Mouse (Mus musculus) embryonic facial prominence, embryonic 11.5 days (tissue): ENCODE results near the gene Ror2. TPM values are rescaled to one million over a fixed set of nuclear protein-coding genes. Genes with fewer than 3 reads are reported as not detected.

Experiments used
- ATAC-seq: fragments of 200-750 bp; cut with Nextera tagmentation; replicated peaks from 2 replicates; pipeline ENCODE4 v1.8.0; 2017; ENCODE audit warnings: low read depth; ENCODE audit not compliant: insufficient number of reproducible peaks, low FRiP score, low TSS enrichment
- DNase-seq: peaks from one replicate; pipeline ENCODE4 v3.0.0-alpha.2; 2015; ENCODE audit warnings: low spot score
- H3K27ac ChIP-seq: fragments of 300-500 bp; sonication (generic); replicated peaks from 2 replicates; pipeline ENCODE4 v1.5.1; 2014; ENCODE audit warnings: mild to moderate bottlenecking, low read depth, low read length, control low read depth
- H3K27me3 ChIP-seq: fragments of 300-500 bp; sonication (generic); 2 replicates; pipeline ENCODE4 v1.6.1; 2014; ENCODE audit warnings: mild to moderate bottlenecking, low read length, moderate library complexity, mixed read lengths; ENCODE audit not compliant: control insufficient read depth, insufficient read depth
- H3K36me3 ChIP-seq: fragments of 300-500 bp; sonication (generic); replicated peaks from 2 replicates; pipeline ENCODE4 v1.6.1; 2014; ENCODE audit warnings: low read depth, mild to moderate bottlenecking, low read length, moderate library complexity, mixed read lengths; ENCODE audit not compliant: control insufficient read depth, insufficient read depth
- H3K4me1 ChIP-seq: fragments of 300-500 bp; sonication (generic); 2 replicates; pipeline ENCODE4 v1.6.1; 2014; ENCODE audit warnings: low read length, mixed read lengths; ENCODE audit not compliant: control insufficient read depth, insufficient read depth
- H3K4me2 ChIP-seq: fragments of 300-500 bp; sonication (generic); 2 replicates; pipeline ENCODE4 v1.6.1; 2014; ENCODE audit warnings: low read depth, mild to moderate bottlenecking, control low read depth, low read length, moderate library complexity
- H3K4me3 ChIP-seq: fragments of 300-500 bp; sonication (generic); 2 replicates; pipeline ENCODE4 v1.5.1; 2014; ENCODE audit warnings: low read depth, low read length, control low read depth
- H3K9ac ChIP-seq: fragments of 300-500 bp; sonication (generic); replicated peaks from 2 replicates; pipeline ENCODE4 v1.6.1; 2014; ENCODE audit warnings: mild to moderate bottlenecking, control low read depth, low read length
- H3K9me3 ChIP-seq: fragments of 300-500 bp; sonication (generic); replicated peaks from 2 replicates; pipeline ENCODE4 v1.6.1; 2016; ENCODE audit warnings: mild to moderate bottlenecking, low read length, inconsistent platforms, mixed read lengths; ENCODE audit not compliant: control insufficient read depth
- WGBS: fragments of 180-500 bp; shearing (Covaris S2); extraction: QIAGEN DNeasy Blood & Tissue Kit; methylation state at CpG from one replicate; pipeline ENCODE4 v1.1.7; 2014; 5-methylcytosine and 5-hydroxymethylcytosine counted together
- polyA plus RNA-seq: library from polyadenylated mRNA; unstranded; fragments of >200 nt; fragmentation: Nextera tagmentation; extraction: Ambion mirVana; gene quantifications from 2 replicates; pipeline ENCODE4 v1.2.1, GENCODE M21; 2014

Ror2 gene
- polyA plus RNA-seq, 1 experiment from 2014 or later, result 10.2 TPM

GRCm38 (mm10) chr13:53110249-53110578, 175.7 kb downstream of the Ror2 start:
- Histone ChIP-seq H3K4me3 (no peak overlapping the region), H3K9ac (no peak overlapping the region), H3K4me1 (no peaks in the 10 kb centered on the region), H3K9me3 (no peaks in the 10 kb centered on the region), H3K36me3 (no peaks in the 10 kb centered on the region; the same call in 1 of the 2 replicates), H3K27me3 (no peaks in the 10 kb centered on the region), H3K4me2 (no peak overlapping the region), H3K27ac (no peak overlapping the region)
- DNase-seq (no peak), ATAC-seq (peak; percentile 41; the same call in 1 of the 2 replicates)
- WGBS, result 91% methylated on average over 16 of the region's 16 CpGs

GRCm38 (mm10) chr13:53109560-53110248, 176.2 kb downstream of the Ror2 start:
- no peaks in the 10 kb centered on the region; the same call in 1 of the 2 replicates for H3K36me3 ChIP-seq
- no peaks in the 10 kb centered on the region for H3K27me3 ChIP-seq
- DNase-seq (peak; percentile 100), ATAC-seq (peak; percentile 46; the same call in 1 of the 2 replicates)
- no peaks in the 10 kb centered on the region for H3K4me1 ChIP-seq
- H3K4me3 ChIP-seq, result no peak overlapping the region
- H3K4me2 ChIP-seq, result no peak overlapping the region
- H3K27ac ChIP-seq, result no peak overlapping the region
- H3K9me3 ChIP-seq, result no peaks in the 10 kb centered on the region
- 0 out of 2 replicates have a peak overlapping the region, but pooled peaks have one; percentile 25 for H3K9ac ChIP-seq
- 28% methylated on average over 17 of the region's 17 CpGs for WGBS

- Histone ChIP-seq H3K9me3 (no peaks in the 10 kb centered on the region), H3K27me3 (no peaks in the 10 kb centered on the region), H3K9ac (no peak overlapping the region), H3K4me2 (no peak overlapping the region), H3K27ac (no peak overlapping the region), H3K36me3 (no peaks in the 10 kb centered on the region; the same call in 1 of the 2 replicates), H3K4me1 (no peaks in the 10 kb centered on the region), H3K4me3 (no peak overlapping the region)
- ATAC-seq, result no peak
- no peak for DNase-seq
- 92% methylated on average over 13 of the region's 13 CpGs for WGBS
Measured at GRCm38 (mm10) chr13:53106676-53107075, 179.2 kb downstream of the Ror2 start.

DNA sequence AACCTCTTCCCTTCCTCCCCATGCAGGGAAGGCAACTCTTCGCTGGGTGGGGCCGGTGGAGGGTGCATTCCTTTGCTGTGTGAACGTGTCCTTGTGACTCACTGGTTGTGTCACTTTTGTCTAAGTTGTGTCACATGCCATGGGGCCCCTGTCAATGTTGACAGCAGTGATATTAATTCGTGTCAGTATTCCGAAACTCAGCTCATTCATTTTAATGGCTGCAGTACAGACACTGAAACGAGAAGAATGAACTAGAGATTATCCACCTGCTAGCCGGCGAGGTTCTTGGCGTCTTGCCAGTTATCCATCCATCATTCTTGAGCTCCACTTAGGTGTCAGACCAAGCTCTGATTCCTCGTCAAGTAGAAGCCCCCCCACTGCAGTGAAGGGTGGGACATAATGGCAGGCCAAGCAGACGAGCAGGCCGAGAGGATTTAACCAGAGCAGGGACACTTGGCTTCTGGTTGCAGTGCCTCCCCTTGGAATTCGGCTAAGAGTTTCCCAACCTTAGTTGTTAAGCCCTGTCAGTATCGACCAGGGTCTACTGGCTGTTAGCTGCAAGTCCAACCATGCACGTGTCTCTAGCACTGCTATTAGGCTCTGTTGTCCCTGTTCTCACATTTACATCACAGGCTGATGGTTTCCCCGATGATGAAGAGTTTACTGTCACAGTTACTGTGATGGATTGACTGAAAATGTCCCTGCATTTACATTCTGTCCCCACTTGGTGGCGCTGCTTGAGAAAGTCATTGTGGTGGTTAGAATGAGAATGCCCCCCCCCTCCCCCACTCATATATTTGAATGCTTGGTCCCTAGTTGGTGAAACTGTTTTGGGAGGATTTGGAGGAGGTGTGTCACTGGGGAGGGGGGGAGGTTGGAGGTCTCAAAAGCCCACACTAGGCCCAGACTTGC, 185.9 kb downstream of the Ror2 start:
- Histone ChIP-seq H3K4me2 (no peak overlapping the region), H3K9ac (no peak overlapping the region), H3K27ac (no peak overlapping the region), H3K9me3 (no peaks in the 10 kb centered on the region), H3K4me3 (no peak overlapping the region), H3K27me3 (no peaks in the 10 kb centered on the region), H3K4me1 (no peaks in the 10 kb centered on the region), H3K36me3 (no peaks in the 10 kb centered on the region)
- ATAC-seq (no peak), DNase-seq (no peak)
- 63% methylated on average over 17 of the region's 17 CpGs for WGBS

GRCm38 (mm10) chr13:53096615-53097014, 189.3 kb downstream of the Ror2 start:
- no peak overlapping the region for H3K4me3 ChIP-seq
- ATAC-seq (no peak), DNase-seq (peak; percentile 70)
- H3K27me3 ChIP-seq, result no peaks in the 10 kb centered on the region
- no peaks in the 10 kb centered on the region for H3K36me3 ChIP-seq
- WGBS, result 24% methylated on average over 8 of the region's 8 CpGs
- H3K4me2 ChIP-seq, result no peak overlapping the region
- no peaks in the 10 kb centered on the region for H3K4me1 ChIP-seq
- H3K27ac ChIP-seq, result no peak overlapping the region
- no peak overlapping the region for H3K9ac ChIP-seq
- no peaks in the 10 kb centered on the region for H3K9me3 ChIP-seq

DNA sequence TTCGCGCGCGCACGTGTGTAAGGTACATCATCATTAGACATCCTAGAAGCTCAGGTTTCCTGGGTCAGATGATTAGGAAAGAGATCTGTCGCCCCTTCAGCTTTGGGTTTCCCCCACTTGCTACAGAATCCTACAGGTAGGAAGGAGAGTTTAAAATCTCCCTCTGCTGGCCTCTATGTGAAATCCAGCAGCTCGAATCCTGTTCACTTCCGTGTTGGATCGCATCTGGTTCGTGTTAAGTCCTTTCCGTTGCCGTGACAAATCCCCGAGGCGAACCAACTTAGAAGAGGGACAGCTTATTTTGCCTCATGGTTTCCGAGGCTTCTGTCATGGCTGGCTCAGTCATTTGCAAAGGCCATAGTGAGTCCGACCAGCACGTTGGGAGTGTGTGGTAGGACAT, 190.7 kb downstream of the Ror2 start:
- no peaks in the 10 kb centered on the region for H3K36me3 ChIP-seq
- ATAC-seq (no peak), DNase-seq (peak; percentile 93)
- H3K9me3 ChIP-seq, result no peaks in the 10 kb centered on the region
- H3K4me3 ChIP-seq, result no peak overlapping the region
- no peaks in the 10 kb centered on the region for H3K4me1 ChIP-seq
- no peak overlapping the region for H3K4me2 ChIP-seq
- H3K9ac ChIP-seq, result no peak overlapping the region
- H3K27ac ChIP-seq, result no peak overlapping the region
- 39% methylated on average over 17 of the region's 17 CpGs for WGBS
- no peaks in the 10 kb centered on the region for H3K27me3 ChIP-seq

DNA sequence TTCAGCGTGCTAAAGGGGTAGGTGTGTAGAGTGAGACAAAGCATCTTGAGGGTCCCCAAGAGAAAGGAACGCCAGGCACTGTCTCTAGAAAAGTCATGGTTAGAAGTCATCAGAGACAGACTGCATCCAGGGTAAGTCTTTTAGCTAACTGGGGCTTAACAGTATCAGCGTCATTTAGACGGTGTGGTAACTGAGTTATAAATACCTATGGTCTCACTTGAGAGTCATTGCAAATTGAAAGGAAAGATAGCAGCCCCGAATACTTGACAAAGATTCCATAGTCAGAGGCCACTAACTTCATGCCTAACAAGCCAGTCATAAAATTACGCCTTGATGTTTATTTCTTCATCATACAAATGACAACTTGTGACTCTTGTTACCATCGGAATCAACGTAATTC, 191.3 kb downstream of the Ror2 start:
- H3K9me3 ChIP-seq, result no peaks in the 10 kb centered on the region
- H3K9ac ChIP-seq, result no peak overlapping the region
- ATAC-seq (no peak), DNase-seq (no peak)
- H3K4me3 ChIP-seq, result no peak overlapping the region
- H3K27me3 ChIP-seq, result no peaks in the 10 kb centered on the region
- 61% methylated on average over 8 of the region's 8 CpGs for WGBS
- H3K4me2 ChIP-seq, result no peak overlapping the region
- no peaks in the 10 kb centered on the region for H3K36me3 ChIP-seq
- no peaks in the 10 kb centered on the region for H3K4me1 ChIP-seq
- H3K27ac ChIP-seq, result no peak overlapping the region

- WGBS, result 77% methylated on average over 4 of the region's 4 CpGs
- no peak overlapping the region for H3K9ac ChIP-seq
- no peak overlapping the region for H3K4me3 ChIP-seq
- no peaks in the 10 kb centered on the region for H3K36me3 ChIP-seq
- no peak overlapping the region for H3K4me2 ChIP-seq
- ATAC-seq (no peak), DNase-seq (no peak)
- H3K27me3 ChIP-seq, result no peaks in the 10 kb centered on the region
- no peaks in the 10 kb centered on the region for H3K9me3 ChIP-seq
- H3K4me1 ChIP-seq, result no peaks in the 10 kb centered on the region
- no peak overlapping the region for H3K27ac ChIP-seq
Measured at GRCm38 (mm10) chr13:53093407-53093806, 192.5 kb downstream of the Ror2 start.
